Comparison of ENCODE assay signal across 8 mouse cellular contexts in the genomic region with DNA sequence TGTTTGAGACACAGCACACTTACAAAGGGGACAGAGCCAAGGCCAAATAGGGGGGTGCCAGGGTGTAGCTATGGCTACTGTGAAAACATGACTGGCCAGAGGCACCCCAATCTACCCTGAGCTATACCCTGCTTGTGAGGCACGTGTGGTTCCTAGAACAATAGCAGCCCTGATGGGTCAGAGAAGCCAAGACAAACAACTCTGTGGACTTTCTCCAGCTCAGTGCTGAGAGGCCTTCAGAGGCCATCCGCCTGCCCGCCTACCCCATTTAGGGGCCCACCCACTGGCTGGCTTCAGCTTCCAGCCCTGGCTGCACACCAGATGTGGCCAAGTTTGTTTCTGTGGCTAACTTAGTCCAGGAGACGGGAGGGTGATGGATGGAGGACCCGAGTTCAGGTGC. TPM values are rescaled to one million over a fixed set of nuclear protein-coding genes. Genes with fewer than 3 reads are reported as not detected.
DNase-seq lines count a peak whose midpoint lies in the region; ATAC-seq lines count a peak whose summit lies in the region.

No protein-coding gene starts in this region.

- H3K4me3 ChIP-seq in liver, embryonic 15.5 days (replicated peaks), result no peak overlapping the region
- H3K4me3 ChIP-seq in liver, embryonic 11.5 days (ENCODE audit: low read depth, low read length), result no peak overlapping the region
- no peak overlapping the region for H3K4me3 ChIP-seq in heart, embryonic 10.5 days
- no peak overlapping the region for H3K4me3 ChIP-seq in stomach, embryonic 16.5 days (replicated peaks; ENCODE audit: low read length)
- no peak overlapping the region for H3K4me3 ChIP-seq in midbrain, embryonic 11.5 days (ENCODE audit: low read depth, low read length)

- H3K27ac ChIP-seq in liver, embryonic 15.5 days (replicated peaks), result peak overlapping the region; percentile 11; the same call in 1 of the 2 replicates
- no peak overlapping the region for H3K27ac ChIP-seq in liver, embryonic 11.5 days (ENCODE audit: low read depth, low read length)
- H3K27ac ChIP-seq in heart, embryonic 10.5 days, result peak overlapping the region; percentile 16; the same call in 1 of the 2 replicates
- H3K27ac ChIP-seq in stomach, embryonic 16.5 days (ENCODE audit: low read length), result peak overlapping the region; percentile 74
- H3K27ac ChIP-seq in midbrain, embryonic 11.5 days (ENCODE audit: low read depth, low read length), result no peak overlapping the region

- no peak for DNase-seq in liver, embryonic 11.5 days (ENCODE audit: low spot score)
- no peak for DNase-seq in heart, embryonic 10.5 days (ENCODE audit: low spot score)
- DNase-seq in kidney, postnatal 14 days, result peak; percentile 81
- no peak for DNase-seq in thymus, adult 18-20 months
- no peak for DNase-seq in cerebellum, adult 11-12 months
- DNase-seq in midbrain, embryonic 11.5 days (ENCODE audit: low spot score, missing footprints), result no peak

- 53% methylated on average over 5 of the region's 5 CpGs for WGBS in liver, embryonic 15.5 days (ENCODE audit: insufficient replicate concordance)
- 71% methylated on average over 5 of the region's 5 CpGs for WGBS in liver, embryonic 11.5 days
- 53% methylated on average over 5 of the region's 5 CpGs for WGBS in heart, embryonic 10.5 days
- WGBS in stomach, embryonic 16.5 days, result 34% methylated on average over 5 of the region's 5 CpGs
- WGBS in midbrain, embryonic 11.5 days, result 69% methylated on average over 5 of the region's 5 CpGs

- ATAC-seq in liver, embryonic 15.5 days (ENCODE audit: insufficient read depth), result peak; percentile 60
- ATAC-seq in liver, embryonic 11.5 days (replicated peaks; ENCODE audit: low FRiP score), result no peak
- ATAC-seq in stomach, embryonic 16.5 days (ENCODE audit: insufficient read depth, low FRiP score), result peak; percentile 75
- ATAC-seq in midbrain, embryonic 11.5 days (ENCODE audit: low FRiP score), result no peak

- H3K36me3 ChIP-seq in liver, embryonic 15.5 days (replicated peaks), result peaks cover 58% of the 10 kb centered on the region
- H3K36me3 ChIP-seq in liver, embryonic 11.5 days (ENCODE audit: control insufficient read depth, insufficient read depth, low read length), result peaks cover 25% of the 10 kb centered on the region; the same call in 1 of the 2 replicates
- H3K36me3 ChIP-seq in heart, embryonic 10.5 days, result peaks cover 91% of the 10 kb centered on the region
- peaks cover under 1% of the 10 kb centered on the region; the same call in 1 of the 2 replicates for H3K36me3 ChIP-seq in stomach, embryonic 16.5 days (ENCODE audit: control insufficient read depth, insufficient read depth, low read length)
- peaks cover 9% of the 10 kb centered on the region; the same call in 1 of the 2 replicates for H3K36me3 ChIP-seq in midbrain, embryonic 11.5 days (ENCODE audit: control insufficient read depth, insufficient read depth, low read length)

- H3K9me3 ChIP-seq in liver, embryonic 15.5 days (replicated peaks), result no peaks in the 10 kb centered on the region
- no peaks in the 10 kb centered on the region for H3K9me3 ChIP-seq in liver, embryonic 11.5 days (ENCODE audit: control insufficient read depth, low read length)
- H3K9me3 ChIP-seq in heart, embryonic 10.5 days, result no peaks in the 10 kb centered on the region
- no peaks in the 10 kb centered on the region for H3K9me3 ChIP-seq in stomach, embryonic 16.5 days (replicated peaks; ENCODE audit: control insufficient read depth, low read length)
- no peaks in the 10 kb centered on the region for H3K9me3 ChIP-seq in midbrain, embryonic 11.5 days (ENCODE audit: control insufficient read depth, low read length)

- no peaks in the 10 kb centered on the region for H3K27me3 ChIP-seq in liver, embryonic 15.5 days
- H3K27me3 ChIP-seq in liver, embryonic 11.5 days (replicated peaks; ENCODE audit: control insufficient read depth, insufficient read depth, low read length), result no peaks in the 10 kb centered on the region
- H3K27me3 ChIP-seq in heart, embryonic 10.5 days (ENCODE audit: insufficient read depth, poor library complexity, severe bottlenecking), result no peaks in the 10 kb centered on the region
- no peaks in the 10 kb centered on the region for H3K27me3 ChIP-seq in stomach, embryonic 16.5 days (ENCODE audit: control insufficient read depth, insufficient read depth, low read length)
- H3K27me3 ChIP-seq in midbrain, embryonic 11.5 days (ENCODE audit: control insufficient read depth, insufficient read depth, low read length), result no peaks in the 10 kb centered on the region

- H3K4me2 ChIP-seq in liver, embryonic 15.5 days, result no peak overlapping the region
- no peak overlapping the region for H3K4me2 ChIP-seq in liver, embryonic 11.5 days
- H3K4me2 ChIP-seq in stomach, embryonic 16.5 days (ENCODE audit: low read depth, low read length), result no peak overlapping the region
- H3K4me2 ChIP-seq in midbrain, embryonic 11.5 days, result no peak overlapping the region

- H3K9ac ChIP-seq in liver, embryonic 15.5 days, result no peak overlapping the region
- H3K9ac ChIP-seq in liver, embryonic 11.5 days (ENCODE audit: low read depth, low read length), result no peak overlapping the region
- H3K9ac ChIP-seq in stomach, embryonic 16.5 days (ENCODE audit: low read length), result no peak overlapping the region; the same call in 1 of the 2 replicates
- H3K9ac ChIP-seq in midbrain, embryonic 11.5 days (ENCODE audit: low read length), result no peak overlapping the region

- peaks cover 10% of the 10 kb centered on the region; the same call in 1 of the 2 replicates for H3K4me1 ChIP-seq in liver, embryonic 15.5 days (replicated peaks)
- H3K4me1 ChIP-seq in liver, embryonic 11.5 days (replicated peaks; ENCODE audit: control insufficient read depth, insufficient read depth, low read length), result no peaks in the 10 kb centered on the region
- peaks cover 7% of the 10 kb centered on the region; the same call in 1 of the 2 replicates for H3K4me1 ChIP-seq in heart, embryonic 10.5 days
- H3K4me1 ChIP-seq in stomach, embryonic 16.5 days (ENCODE audit: control insufficient read depth, insufficient read depth, low read length), result peaks cover 31% of the 10 kb centered on the region
- no peaks in the 10 kb centered on the region; the same call in none of the 2 replicates for H3K4me1 ChIP-seq in midbrain, embryonic 11.5 days (ENCODE audit: control insufficient read depth, insufficient read depth, low read length)

RNA-seq across cellular contexts. Expression of a gene that starts 52.6 kb away (rescaled TPM):
- polyA plus RNA-seq in liver, embryonic 15.5 days (2015; fragmentation: Nextera tagmentation; extraction: Ambion mirVana), result 19.5 and 20.1 TPM in 2 replicates
- 30.3 and 33.2 TPM in 2 replicates for polyA plus RNA-seq in liver, embryonic 11.5 days (2014; fragmentation: Nextera tagmentation; extraction: Ambion mirVana)
- 56.6 and 69.3 TPM in 2 replicates for polyA plus RNA-seq in heart, embryonic 10.5 days (2016; fragmentation: Nextera tagmentation; extraction: Ambion mirVana)
- 54.4 and 59.5 TPM in 2 replicates for polyA plus RNA-seq in stomach, embryonic 16.5 days (2015; fragmentation: Nextera tagmentation; extraction: Ambion mirVana)
- polyA plus RNA-seq in midbrain, embryonic 11.5 days (2014; fragmentation: Nextera tagmentation; extraction: Ambion mirVana), result 43.6 and 45.6 TPM in 2 replicates

Comparison
In these comparisons a context has a peak if more than half of its experiments do, and no peak if none do; other contexts are left out.
1. ATAC-seq: peak in liver, embryonic 15.5 days (single experiment) and stomach, embryonic 16.5 days (single experiment); none in liver, embryonic 11.5 days (single experiment) and midbrain, embryonic 11.5 days (single experiment).
2. H3K27ac ChIP-seq: peak in liver, embryonic 15.5 days (single experiment), heart, embryonic 10.5 days (single experiment) and stomach, embryonic 16.5 days (single experiment); none in liver, embryonic 11.5 days (single experiment) and midbrain, embryonic 11.5 days (single experiment).